Mouse (Mus musculus) testis, postnatal 14 days (tissue): ENCODE results near the gene Itprid1.

Experiments used
- DNase-seq: peaks from one replicate; pipeline ENCODE4 v3.0.0; 2021; ENCODE audit warnings: low spot score

Gene Itprid1

DNA sequence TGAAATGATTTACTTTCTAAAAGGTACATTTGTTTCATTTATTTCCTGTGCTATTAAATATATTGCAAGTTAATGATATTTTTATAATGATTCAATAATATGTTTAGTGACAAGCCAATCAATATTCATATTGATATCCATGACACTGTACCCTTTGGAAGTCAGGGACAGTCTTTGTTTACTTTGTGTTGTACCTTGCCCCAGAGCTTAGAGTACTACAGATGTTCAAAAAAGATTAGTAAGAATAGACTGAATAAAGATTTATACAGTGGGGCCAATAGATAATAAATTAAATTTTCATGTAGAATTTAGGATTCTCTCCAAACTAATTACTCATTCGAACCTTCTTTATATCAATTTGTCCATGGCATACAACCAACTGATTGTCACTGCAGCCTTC is 50.9 kb downstream of the Itprid1 start:
- DNase-seq, result no peak

DNA sequence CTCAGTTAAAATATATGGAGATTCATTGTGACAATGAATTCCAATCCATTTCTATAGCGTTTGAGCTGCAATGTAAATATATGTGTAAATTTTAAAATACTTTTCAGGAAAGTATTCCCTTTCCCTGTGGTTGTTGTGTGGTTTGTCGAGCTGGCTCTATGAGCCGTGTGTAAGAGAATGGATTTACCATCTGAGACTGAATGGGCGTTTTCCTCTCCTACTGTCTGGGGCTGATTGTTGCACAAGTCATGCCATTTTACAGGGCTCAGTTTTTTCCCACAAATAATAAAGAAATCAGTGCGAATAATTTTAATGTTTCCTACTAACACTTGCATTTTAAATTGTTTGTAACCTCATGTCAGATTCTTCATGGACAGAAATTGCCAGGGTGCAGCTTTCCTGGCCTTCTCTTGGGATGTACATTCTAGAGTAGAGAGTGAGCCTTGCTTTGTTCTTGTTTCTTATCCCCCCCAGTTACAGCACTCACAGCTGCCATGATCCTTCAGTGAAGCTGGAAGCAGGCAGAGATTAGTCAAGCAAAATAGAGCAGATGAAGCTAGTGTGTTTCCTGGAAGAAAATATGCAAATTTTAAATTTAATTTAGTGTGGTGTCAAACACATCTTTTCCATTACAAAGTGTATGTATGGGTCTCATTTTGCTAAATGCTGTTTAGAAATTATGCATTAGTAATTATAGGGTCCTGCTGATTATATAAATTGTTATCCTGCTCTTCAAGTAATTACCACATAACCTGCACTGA is 65.1 kb downstream of the Itprid1 start:
- DNase-seq, result no peak

DNA sequence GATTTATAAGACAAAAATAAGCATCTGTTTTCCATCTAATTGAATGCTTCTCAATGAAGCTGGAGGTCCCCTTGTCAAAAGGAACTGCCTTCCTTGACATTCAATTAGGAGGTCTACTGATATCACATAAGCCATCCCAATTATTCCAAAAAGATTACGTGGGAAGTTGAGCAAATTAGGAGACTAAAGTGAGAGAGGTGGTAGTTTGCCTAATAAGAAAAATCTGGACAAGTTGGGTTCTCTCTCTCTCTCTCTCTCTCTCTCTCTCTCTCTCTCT is 65.6 kb downstream of the Itprid1 start:
- no peak for DNase-seq

DNA sequence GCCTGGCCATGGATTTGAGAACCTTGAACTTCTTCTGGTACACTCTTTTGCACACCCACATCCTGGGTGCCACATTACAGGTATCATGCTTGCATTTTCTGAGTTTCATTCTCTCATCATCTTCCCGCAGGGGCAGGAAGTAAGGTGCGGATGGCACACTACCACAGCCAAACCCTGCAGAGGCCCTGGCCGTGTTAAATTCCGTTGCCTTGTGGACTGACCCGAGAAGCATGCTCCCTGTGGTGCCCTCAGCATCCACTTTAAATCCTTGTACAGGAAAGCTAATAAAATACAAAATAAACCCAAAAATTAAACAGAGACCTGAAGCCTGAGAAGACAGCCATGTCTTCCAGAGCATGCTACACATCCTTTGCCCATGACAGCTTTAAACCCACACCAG is 82.5 kb downstream of the Itprid1 start:
- no peak for DNase-seq

DNA sequence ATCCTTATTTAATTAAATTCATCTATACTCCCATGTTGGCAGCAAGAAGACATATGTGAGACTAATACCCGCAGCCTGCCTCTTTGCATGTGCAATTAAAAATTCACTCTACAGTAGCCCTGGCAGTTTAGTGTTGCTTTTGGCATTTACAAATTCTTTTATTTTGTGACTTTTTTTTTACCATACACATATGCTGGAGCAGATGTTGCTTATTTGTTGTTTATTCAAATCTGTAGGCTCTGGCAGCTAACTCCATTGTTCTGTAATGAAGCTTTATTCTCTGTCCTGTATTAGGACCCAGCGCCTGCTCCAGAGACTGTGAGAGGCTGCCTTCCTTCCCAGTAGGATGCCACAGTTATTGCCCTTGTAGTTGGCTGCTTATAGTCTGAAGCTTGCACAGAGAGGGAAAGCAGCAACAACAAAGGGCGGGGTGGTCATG is 83.6 kb downstream of the Itprid1 start:
- no peak for DNase-seq

DNA sequence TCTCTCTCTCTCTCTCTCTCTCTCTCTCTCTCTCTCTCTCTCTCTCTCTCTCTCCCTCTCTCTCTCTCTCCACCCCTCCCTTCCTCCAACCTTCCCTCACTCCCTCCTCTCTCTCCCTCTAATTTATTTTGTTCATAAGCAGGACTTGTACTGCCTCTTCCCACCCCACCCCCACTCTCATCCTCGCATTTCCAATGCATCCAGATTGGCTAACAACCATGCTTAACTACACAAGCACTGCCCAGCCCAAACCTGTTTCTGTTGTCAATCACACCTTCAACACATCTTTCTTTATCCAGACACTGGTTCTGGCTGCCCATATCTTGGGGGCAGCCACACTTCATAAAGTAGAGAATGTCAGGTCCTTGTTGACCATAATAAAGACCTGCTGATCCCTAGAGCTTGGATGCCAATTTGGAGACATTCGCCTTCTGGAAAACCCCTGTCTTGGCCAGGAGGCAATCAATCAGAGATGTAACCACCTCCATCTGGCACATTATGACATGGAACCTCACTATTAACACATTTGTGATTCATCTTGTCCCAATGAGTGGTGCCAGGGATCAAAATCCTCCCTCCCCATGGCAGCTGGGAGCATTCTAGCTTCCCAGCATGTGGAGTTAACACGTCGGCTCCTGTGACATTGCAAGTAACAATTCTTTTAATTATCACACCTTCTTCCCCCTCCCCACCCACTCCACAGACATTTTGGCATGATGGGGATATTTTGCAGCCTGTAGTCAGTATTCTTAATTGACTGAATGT is 84.4 kb downstream of the Itprid1 start:
- no peak for DNase-seq

DNA sequence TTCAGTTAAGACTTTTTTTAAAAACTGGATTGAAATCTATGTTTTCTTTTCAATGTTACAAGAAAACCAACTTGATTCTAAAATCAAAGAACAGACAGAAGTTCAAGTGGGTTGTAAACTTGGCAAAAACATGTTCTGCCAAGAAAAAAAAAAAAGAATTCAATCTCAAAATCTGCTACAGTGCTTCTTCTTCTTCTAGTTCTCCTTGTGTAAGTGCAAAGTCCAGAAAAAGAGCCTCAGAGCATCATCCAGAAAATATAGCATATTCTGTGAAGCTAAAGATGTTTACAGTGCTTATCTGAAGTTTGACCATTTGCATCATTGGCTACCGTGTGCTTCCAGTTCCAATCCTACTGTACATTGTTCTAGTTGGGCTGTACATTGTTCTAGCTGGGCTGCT is 108.0 kb downstream of the Itprid1 start:
- DNase-seq, result no peak

DNA sequence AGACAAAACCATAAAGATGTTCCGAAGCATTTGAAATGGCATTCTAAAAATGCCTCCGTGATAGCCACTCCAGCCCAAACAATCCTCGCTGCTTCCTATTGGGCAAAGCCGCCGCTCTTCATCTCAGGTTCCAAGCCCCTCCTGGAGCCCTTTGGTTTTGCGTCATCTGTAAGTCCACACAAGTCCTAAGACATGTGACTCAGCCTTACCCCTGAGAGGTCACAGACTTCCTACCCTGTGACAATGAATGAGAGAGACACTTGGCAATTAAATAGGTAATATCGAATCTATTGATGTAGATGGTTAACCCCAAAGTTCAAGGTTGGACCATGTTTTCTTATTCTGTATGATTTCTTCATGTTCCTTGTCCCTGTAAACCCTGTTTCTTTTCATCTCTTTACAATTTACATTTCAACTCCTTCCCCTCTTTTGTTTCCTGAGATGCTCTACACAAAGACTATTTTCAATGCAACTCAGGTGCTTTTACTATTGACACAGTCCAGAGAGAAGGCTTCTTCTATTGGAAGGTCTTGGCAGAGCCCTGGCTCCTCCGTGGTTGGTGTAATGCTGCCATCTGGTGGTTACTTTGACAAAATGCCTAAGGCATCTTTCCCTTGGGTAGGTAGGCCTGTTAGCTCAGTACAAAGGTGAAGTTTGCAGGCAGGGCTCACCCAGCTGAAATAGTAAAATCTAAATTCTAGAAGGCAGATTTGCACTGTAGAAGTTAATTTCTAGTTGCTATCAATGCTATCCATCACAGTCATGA is 113.8 kb downstream of the Itprid1 start:
- peak; percentile 25 for DNase-seq

DNA sequence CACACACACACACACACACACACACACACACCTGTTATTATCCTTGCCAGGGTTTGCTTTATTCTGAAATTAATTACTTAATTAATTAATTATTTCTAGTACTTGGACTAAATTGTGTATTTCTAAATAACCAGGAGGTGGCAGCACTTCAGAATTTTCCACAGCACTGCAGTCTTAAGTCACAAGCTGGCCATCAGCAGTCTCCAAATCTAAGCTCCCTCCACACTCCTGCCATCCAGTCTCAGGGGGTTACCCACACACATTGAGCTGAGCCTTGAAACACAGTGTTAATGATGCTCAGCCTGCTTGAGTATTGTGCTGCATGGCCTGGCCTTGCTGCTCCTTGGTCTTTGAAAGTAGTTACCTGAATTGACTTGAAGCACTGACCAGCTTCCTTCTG is 136.3 kb downstream of the Itprid1 start:
- no peak for DNase-seq

DNA sequence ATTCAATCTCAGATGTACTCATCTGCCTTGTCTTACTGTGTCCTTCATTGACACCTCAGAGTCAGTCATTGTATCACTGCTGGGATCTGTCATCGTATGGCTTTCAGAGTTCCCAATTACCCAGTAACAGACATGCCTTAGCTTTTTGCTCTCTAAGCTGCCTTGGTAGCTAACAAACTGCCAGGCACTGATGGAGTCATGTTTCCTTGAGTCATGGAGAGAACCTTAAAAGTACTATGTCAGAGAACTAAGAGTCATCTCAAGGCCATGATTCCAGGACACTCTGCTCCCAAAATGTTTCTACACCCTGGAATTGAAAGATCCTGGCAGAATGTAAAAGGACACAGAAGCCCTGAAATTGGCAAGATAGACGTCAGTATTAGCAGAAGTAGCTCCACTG is 143.1 kb downstream of the Itprid1 start:
- DNase-seq, result no peak

DNA sequence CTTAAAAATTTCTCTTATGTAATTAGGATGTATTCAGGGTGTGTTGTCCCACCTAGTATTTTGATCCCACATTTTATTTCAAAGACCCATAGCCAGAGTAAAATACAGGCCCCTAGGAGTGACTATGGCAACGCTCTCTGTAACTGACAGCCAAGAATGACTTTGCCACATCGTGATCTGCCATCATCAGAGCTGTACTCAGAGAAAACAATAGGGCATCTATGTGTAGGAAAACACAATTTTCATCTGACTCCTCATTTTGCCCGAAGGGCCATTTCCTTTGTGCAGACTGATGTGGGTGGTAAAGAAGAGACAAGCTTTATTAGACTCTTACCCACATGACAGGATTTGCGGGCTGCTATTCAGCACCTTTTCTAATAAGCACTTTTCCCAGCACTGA is 172.0 kb downstream of the Itprid1 start:
- no peak for DNase-seq

DNA sequence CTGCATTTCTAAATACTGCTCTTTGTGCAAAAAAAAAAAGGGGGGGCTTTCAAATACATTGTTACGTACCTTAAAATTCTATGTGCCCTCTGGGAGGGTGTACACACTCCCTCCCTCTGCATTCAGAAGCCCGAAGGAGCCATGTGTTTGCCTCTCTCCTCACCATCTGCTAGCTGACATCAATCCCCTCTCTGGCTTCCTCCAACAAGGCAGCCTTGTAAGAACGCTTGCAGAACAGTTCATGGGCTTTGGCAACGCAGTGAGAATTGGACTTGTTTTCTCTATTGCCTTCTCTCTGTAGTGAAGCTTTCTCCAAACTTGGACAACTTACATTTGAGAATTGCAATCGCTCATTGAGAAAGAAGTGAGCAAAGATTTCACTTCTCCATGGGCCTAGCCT is 175.7 kb downstream of the Itprid1 start:
- DNase-seq, result no peak

DNA sequence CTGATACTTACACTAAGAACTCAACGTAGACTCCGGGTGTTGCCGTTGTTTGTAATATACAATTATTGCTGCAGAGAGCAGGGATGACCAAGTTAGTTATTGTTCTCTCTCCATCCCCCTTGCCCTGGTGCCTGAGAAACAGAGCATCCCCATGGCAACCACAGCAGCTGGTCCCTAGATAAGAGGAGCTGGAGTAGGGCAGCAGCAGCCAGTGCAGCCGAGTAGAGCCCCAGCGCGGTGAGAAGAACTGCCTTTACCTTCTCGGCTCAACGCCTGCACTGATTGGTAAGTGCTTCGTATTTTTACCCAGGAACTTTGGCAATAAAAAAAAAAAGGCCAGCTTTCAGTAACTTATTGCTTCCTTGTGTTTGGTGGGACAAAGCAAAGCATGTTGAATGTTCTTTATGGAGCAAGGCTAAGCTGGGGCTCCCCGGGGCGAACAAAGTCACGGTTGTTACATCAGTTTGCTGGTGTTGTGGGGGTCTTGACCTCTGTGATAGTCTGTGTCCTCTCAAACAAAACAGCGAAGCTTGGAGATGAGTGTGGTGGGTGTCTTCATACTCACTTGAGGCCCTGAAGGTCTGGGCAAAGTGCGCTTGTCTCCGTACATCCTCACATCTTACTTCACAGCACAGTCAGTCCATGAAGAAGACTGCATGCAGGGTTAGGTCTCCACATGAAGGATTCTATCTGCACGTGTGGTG is 180.7 kb downstream of the Itprid1 start, which contains the start of gene Ppp1r17:
Gene Ppp1r17, plus strand, starts transcription at position 207 of the 704 bp plus-strand sequence.
- no peak for DNase-seq

DNA sequence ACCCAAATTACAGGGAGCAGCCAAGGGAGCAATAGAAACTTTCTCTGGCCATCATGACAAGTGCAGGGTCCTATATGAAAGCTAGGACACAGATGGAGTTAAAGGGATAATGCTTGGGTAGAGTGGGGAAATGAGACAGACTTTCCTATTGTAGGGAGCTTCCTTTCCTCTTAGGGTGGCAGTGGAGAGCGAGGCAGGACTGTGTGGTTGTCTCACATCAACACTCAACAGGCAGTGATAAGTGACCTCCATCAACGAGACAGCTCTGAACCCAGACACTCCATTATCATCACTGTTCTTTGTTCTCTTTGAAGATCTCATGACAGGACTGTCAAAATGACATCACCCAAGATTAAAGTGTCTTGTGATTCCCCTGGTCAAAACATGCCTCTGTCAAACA is 182.9 kb downstream of the Itprid1 start:
- DNase-seq, result no peak

DNA sequence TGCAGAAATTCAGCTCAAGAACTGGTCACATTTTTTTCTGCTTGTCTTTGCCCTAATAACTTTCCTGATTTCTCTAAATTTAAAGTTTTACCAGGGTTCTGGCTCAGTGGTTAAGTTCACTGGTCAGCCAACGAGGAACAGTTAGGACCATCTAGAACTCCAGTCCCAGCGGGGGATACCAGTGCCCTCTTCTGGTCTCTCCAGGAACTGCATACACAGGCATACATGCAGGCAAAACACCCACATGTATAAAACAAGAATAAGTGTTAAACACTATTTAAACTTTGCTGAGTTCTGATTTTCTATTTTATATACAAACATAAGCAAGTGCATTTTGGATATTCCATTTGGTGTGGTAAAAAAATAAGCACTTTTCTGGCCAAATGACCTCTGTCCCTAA is 188.8 kb downstream of the Itprid1 start:
- no peak for DNase-seq

DNA sequence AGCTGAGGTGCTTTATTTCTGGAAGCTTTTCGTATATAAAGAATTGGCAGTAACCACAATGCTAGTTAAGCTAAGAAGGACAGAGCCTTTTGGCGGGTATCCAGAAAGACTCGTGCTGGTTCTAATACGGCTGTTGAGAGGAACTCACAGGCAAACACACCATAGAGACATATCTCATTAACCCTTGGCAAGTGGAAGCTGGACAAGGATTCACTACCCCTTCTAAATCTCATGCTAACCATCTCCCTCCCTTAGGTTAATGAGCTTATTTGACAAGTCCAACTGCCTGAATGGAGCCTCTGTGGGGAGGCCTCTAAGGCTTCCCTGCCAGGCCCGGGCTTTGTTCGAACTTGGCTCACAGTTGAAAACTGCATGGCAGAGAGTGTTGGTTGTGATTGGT is 190.6 kb downstream of the Itprid1 start:
- DNase-seq, result no peak

DNA sequence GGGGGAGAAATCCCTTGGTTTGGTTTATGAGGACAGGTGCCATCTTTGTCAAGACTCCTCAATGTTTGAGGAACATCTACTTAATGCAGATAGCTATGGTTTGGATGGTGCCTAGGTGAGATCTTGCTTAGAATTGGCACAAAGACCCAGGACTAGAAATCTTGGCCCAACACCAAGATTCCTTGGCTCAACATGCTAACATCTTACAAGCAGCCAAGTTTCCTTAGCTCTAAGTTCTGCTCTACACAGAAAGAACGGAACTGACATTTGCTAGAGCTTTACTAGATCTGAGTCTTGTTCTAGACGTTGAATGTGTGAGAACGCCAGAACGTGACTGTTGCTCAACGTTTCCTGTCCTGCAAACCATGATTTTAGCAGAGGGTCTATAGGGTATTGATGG is 191.3 kb downstream of the Itprid1 start:
- DNase-seq, result no peak
